Mouse (Mus musculus): ENCODE data around the gene Gcnt4. TPM values are rescaled to one million over a fixed set of nuclear protein-coding genes. Genes with fewer than 3 reads are reported as not detected.
"Not testable (repeated sequence)": the region's sequence is repeated elsewhere in the genome, so short reads cannot be mapped to it uniquely, and the experiment has no call there.

Gene Gcnt4
- polyA plus RNA-seq, 1 experiment from 2014 or later, result 0.40 TPM

DNA sequence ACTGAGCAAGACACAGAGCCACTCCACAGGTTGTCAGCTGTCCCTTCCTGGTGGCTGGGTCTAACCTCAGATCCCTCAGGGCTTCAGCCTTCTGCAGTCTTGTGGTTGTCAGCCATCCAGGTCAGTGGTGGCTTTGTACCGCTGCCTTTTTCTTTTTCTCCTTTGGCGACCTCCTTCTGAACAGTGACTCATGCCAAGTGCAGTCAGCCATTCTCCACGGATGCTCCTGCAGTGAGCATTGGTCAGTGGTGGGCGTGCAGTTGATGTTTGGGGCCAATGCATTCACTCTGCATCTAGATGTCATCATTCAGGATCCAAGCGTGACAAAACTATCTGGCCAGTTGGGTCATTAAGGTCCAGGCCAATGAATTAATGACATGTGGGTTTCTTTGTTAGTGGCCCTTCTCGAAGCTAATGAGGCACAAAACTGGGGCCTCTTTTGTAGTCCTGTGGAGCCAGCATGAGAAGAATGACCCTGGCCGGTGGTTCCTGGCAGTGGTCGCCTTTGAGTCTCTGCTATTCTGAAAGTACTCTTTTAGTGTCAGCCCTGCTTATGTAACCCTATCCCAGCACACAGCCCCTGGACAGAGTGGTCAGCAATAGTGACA is 4.0 kb downstream of the Gcnt4 start:
- ATAC-seq (ENCODE audit: insufficient number of reproducible peaks, low FRiP score, low TSS enrichment, low read depth), result no peak
- 57% methylated on average over 8 of the region's 8 CpGs for WGBS
- H3K4me3 ChIP-seq, result no peak overlapping the region
- H3K4me2 ChIP-seq, result no peak overlapping the region
- H3K9ac ChIP-seq, result no peak overlapping the region
- H3K36me3 ChIP-seq, result no peaks in the 10 kb centered on the region
- H3K9me3 ChIP-seq, result no peaks in the 10 kb centered on the region
- no peak overlapping the region for H3K27ac ChIP-seq
- peaks cover 18% of the 10 kb centered on the region for H3K4me1 ChIP-seq
- H3K27me3 ChIP-seq, result peaks cover 32% of the 10 kb centered on the region

DNA sequence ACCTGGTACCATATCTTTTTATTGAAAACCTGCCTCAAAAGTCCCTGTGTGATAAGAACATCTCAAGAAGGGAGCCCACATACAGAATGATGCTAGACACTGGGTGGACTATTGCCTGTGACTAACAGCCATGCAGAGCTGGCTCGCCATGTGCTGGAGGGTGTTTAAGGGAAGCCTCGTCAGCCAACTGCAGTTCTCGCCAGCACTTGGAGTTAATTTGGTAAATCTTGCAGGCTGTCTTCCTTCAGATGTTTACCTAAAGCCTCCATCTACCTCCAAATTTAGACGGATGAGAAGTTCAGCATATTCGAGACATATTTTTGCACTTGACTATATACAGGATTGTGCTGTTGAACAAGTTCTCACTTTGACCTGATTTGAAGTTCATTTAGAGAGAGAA is 8.3 kb downstream of the Gcnt4 start:
- no peaks in the 10 kb centered on the region for H3K36me3 ChIP-seq
- H3K4me1 ChIP-seq, result 0 out of 2 replicates have a peak, but pooled peaks cover 2% of the 10 kb centered on the region
- H3K4me3 ChIP-seq, result no peak overlapping the region
- no peak overlapping the region for H3K4me2 ChIP-seq
- no peaks in the 10 kb centered on the region for H3K27me3 ChIP-seq
- no peaks in the 10 kb centered on the region for H3K9me3 ChIP-seq
- H3K27ac ChIP-seq, result no peak overlapping the region
- WGBS, result 77% methylated on average over 5 of the region's 5 CpGs
- H3K9ac ChIP-seq, result no peak overlapping the region
- ATAC-seq (ENCODE audit: insufficient number of reproducible peaks, low FRiP score, low TSS enrichment, low read depth), result no peak

DNA sequence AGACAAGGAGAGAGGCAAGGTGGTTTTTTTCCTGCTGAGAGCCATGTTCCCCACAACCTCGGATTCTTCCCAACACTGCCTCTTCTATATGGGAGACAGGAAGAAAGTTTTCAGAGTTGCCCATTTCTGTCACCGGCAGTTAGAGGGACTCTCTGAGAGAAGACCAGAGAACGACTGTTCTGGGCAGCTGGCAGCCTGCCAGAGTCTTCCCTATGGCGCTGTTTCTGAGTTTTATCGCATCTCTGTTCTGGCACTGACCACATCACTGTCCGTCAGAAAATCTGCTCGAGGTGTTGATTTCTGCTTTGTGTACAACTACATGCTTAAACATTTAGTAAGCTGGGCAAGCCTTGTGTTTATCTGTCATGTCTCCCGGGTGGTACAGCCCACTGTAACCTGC is 8.9 kb downstream of the Gcnt4 start:
- Histone ChIP-seq H3K4me2 (no peak overlapping the region), H3K9ac (no peak overlapping the region), H3K4me3 (no peak overlapping the region), H3K27me3 (no peaks in the 10 kb centered on the region), H3K9me3 (no peaks in the 10 kb centered on the region), H3K27ac (no peak overlapping the region), H3K4me1 (0 out of 2 replicates have a peak, but pooled peaks cover 2% of the 10 kb centered on the region), H3K36me3 (no peaks in the 10 kb centered on the region)
- WGBS, result 40% methylated on average over 8 of the region's 8 CpGs
- ATAC-seq (ENCODE audit: insufficient number of reproducible peaks, low FRiP score, low TSS enrichment, low read depth), result no peak

DNA sequence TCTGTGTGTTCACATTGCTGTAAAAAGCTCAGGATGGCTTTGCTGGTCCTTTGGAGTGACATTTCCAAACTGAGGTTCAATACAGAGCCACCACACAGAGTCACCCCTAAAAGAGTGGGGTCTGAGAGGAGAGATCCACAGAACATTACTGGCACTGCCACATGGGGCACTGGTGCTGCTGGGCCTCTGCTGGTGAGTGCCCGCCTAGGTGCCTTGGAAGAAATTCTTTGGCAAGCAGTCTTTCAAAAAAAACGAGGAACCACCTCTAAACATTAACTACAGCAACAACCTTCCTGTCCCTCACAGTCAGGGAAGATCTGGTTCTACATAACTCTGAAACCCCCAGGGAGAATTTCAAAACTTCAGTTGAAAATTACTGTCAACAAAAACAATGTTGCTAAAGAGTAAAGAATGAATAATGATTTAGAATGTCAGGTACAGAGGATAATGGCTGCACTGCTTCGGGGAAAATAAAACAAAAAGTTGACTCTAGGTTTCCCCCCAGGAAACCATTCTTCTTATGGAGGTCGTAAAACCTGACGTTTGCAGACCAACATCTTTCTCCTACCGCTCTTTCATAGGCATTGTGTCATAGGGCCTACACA is 11.8 kb downstream of the Gcnt4 start:
- no peak for ATAC-seq (ENCODE audit: insufficient number of reproducible peaks, low FRiP score, low TSS enrichment, low read depth)
- H3K9ac ChIP-seq, result no peak overlapping the region
- H3K4me1 ChIP-seq, result 0 out of 2 replicates have a peak, but pooled peaks cover 2% of the 10 kb centered on the region
- 32% methylated on average over 6 of the region's 6 CpGs for WGBS
- H3K4me3 ChIP-seq, result no peak overlapping the region
- no peak overlapping the region for H3K27ac ChIP-seq
- no peak overlapping the region for H3K4me2 ChIP-seq
- H3K36me3 ChIP-seq, result no peaks in the 10 kb centered on the region
- no peaks in the 10 kb centered on the region for H3K9me3 ChIP-seq
- no peaks in the 10 kb centered on the region for H3K27me3 ChIP-seq

DNA sequence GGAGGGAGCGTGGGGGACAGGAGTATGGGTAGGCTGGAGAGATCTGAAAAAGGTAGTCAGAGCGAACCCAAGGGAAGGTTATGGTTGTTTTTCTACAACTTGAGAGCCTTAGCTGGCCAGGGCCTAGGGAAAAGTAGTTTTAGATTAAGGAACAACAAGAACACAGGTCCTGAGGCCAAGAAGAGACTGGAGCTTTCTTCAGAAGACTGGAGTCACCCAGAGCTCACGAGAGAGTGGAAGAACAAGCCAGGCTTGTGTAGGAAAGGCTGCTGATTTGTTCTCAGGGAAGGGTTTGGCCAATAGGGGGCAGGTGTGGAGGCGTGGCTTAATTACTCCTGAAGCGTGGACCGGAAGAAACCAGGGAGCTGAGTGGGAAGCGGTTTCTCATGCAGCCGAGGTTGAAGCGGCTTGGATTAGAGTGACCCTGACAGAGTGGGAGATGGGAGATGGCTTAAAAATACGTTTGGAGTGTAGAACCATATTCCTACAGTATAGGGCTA is 12.6 kb downstream of the Gcnt4 start:
- no peaks in the 10 kb centered on the region for H3K9me3 ChIP-seq
- no peak overlapping the region for H3K9ac ChIP-seq
- no peak overlapping the region for H3K27ac ChIP-seq
- no peaks in the 10 kb centered on the region for H3K27me3 ChIP-seq
- 71% methylated on average over 10 of the region's 10 CpGs for WGBS
- no peaks in the 10 kb centered on the region for H3K36me3 ChIP-seq
- 0 out of 2 replicates have a peak, but pooled peaks cover 2% of the 10 kb centered on the region for H3K4me1 ChIP-seq
- H3K4me2 ChIP-seq, result no peak overlapping the region
- ATAC-seq (ENCODE audit: insufficient number of reproducible peaks, low FRiP score, low TSS enrichment, low read depth), result no peak
- no peak overlapping the region for H3K4me3 ChIP-seq

DNA sequence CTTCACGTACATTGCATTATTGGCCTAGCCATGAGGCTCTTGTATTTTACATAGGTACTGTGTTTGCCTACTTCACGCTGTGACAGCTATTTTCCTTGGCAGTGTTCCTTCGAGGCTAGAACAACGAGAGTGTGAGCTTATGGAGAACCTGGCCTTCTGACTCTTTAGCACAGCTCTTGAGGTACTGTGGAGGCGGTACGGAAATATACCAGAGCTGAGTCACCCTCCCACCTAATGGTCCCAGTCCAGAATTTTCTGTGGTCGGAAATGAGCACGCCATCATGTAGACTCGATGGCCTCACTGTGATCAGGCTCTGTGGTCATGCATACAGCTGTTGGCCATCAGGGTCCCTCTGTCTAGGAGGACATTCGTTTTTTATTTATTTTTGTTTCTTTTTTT is 15.2 kb downstream of the Gcnt4 start:
- ATAC-seq (ENCODE audit: insufficient number of reproducible peaks, low FRiP score, low TSS enrichment, low read depth), result no peak
- no peak overlapping the region for H3K27ac ChIP-seq
- H3K4me1 ChIP-seq, result peaks cover 2% of the 10 kb centered on the region; the same call in 1 of the 2 replicates
- H3K9me3 ChIP-seq, result no peaks in the 10 kb centered on the region
- no peak overlapping the region for H3K4me2 ChIP-seq
- no peak overlapping the region for H3K4me3 ChIP-seq
- H3K27me3 ChIP-seq, result no peaks in the 10 kb centered on the region
- no peak overlapping the region for H3K9ac ChIP-seq
- no peaks in the 10 kb centered on the region for H3K36me3 ChIP-seq
- whole genome bisulfite sequencing, result 73% methylated on average over 10 of the region's 10 CpGs

DNA sequence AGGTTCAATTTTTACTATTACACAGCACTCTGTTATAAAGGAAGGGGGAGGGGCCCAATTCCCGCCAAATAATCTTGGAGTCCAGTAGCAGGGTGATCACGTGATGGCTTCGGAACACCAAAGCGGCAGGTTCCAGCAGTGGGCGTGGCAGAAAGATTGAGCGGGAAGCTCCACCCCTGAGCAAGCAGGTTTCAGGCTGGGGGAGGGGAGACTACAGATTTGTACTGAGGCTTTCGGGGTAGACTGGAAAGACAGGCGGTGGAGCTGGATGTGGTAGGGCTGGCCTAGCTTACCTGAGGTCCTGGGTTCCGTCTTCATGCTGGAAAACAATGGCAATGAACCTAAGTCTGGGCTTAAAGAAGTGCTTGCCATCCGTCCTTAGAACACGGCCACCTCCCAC is 17.0 kb downstream of the Gcnt4 start:
- H3K27me3 ChIP-seq; H3K4me2 ChIP-seq; H3K9me3 ChIP-seq; ATAC-seq (ENCODE audit: insufficient number of reproducible peaks, low FRiP score, low TSS enrichment, low read depth); H3K9ac ChIP-seq; H3K36me3 ChIP-seq; H3K4me1 ChIP-seq; H3K4me3 ChIP-seq; H3K27ac ChIP-seq: not testable (repeated sequence)
- 84% methylated on average over 11 of the region's 11 CpGs for WGBS

DNA sequence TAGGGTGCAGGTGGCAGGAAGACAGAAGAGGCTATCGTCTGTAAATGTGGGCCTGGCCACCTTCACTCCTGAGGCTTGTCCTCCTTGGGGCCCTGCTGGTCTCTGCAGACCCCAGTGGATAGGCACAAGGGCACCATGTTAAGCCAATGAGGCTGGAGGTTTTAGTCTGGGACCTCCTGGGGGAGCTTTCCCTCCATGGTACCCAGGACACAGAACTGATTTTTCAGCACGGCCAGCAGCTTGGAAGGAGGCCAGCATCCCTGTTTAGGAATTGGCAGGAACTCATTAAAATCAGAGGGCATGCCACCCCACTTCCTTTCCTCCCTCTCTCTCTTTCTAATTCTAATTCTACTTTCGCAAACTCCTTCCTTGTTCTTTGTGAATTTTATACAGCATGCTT is 19.1 kb downstream of the Gcnt4 start:
- H3K4me3 ChIP-seq, result no peak overlapping the region
- WGBS, result 42% methylated on average over 3 of the region's 3 CpGs
- no peaks in the 10 kb centered on the region; the same call in 1 of the 2 replicates for H3K4me1 ChIP-seq
- ATAC-seq (ENCODE audit: insufficient number of reproducible peaks, low FRiP score, low TSS enrichment, low read depth), result no peak
- no peak overlapping the region for H3K9ac ChIP-seq
- H3K9me3 ChIP-seq, result no peaks in the 10 kb centered on the region
- no peaks in the 10 kb centered on the region for H3K27me3 ChIP-seq
- H3K27ac ChIP-seq, result no peak overlapping the region
- no peak overlapping the region for H3K4me2 ChIP-seq
- no peaks in the 10 kb centered on the region for H3K36me3 ChIP-seq

DNA sequence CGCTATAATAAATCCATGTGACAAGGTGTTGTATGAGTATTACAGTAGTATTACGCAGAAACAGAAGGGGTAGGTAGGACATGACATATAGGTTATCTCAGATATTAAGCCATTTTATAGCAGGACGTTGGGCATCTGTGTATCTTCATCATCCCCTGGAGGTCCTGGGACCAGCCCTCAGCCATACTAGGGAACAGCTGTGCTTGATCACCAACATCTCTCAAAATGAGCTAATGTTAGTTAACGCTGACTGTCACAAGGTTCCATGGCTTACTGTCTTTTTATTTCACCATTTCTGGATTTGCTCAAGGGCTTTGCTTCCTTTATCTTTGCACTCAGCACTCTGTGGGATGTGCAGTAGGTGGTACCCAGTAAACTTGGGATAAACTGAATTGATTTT is 21.3 kb downstream of the Gcnt4 start:
- H3K4me1 ChIP-seq, result no peaks in the 10 kb centered on the region; the same call in 1 of the 2 replicates
- no peak overlapping the region for H3K4me2 ChIP-seq
- H3K36me3 ChIP-seq, result no peaks in the 10 kb centered on the region
- ATAC-seq (ENCODE audit: insufficient number of reproducible peaks, low FRiP score, low TSS enrichment, low read depth), result no peak
- no peak overlapping the region for H3K27ac ChIP-seq
- no peaks in the 10 kb centered on the region for H3K9me3 ChIP-seq
- no peaks in the 10 kb centered on the region for H3K27me3 ChIP-seq
- WGBS, result 86% methylated on average over 4 of the region's 4 CpGs
- H3K9ac ChIP-seq, result no peak overlapping the region
- no peak overlapping the region for H3K4me3 ChIP-seq

DNA sequence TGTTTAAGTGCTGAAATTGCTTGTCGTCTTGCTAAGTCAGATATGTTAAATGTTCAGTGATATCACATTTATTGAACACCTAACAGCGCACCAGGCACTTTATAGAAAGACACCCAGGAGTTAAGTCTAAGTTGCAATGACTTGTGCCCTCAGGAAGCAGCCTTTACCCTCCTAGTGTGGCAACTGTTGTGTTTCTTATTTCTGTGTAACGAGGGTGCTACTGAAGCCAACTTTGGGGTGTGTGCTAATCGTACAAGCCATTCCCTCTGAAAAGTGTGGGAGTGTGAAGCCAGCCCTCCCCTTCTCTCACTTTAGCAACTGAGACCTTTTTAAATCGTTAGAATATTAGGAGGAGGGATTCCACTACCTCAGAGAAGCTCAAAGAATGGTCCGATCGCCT is 23.2 kb downstream of the Gcnt4 start:
- 72% methylated on average over 7 of the region's 7 CpGs for WGBS
- Histone ChIP-seq H3K9ac (no peak overlapping the region), H3K27ac (no peak overlapping the region), H3K27me3 (no peaks in the 10 kb centered on the region), H3K4me2 (no peak overlapping the region), H3K4me1 (no peaks in the 10 kb centered on the region; the same call in 1 of the 2 replicates), H3K36me3 (no peaks in the 10 kb centered on the region), H3K9me3 (no peaks in the 10 kb centered on the region), H3K4me3 (no peak overlapping the region)
- no peak for ATAC-seq (ENCODE audit: insufficient number of reproducible peaks, low FRiP score, low TSS enrichment, low read depth)

DNA sequence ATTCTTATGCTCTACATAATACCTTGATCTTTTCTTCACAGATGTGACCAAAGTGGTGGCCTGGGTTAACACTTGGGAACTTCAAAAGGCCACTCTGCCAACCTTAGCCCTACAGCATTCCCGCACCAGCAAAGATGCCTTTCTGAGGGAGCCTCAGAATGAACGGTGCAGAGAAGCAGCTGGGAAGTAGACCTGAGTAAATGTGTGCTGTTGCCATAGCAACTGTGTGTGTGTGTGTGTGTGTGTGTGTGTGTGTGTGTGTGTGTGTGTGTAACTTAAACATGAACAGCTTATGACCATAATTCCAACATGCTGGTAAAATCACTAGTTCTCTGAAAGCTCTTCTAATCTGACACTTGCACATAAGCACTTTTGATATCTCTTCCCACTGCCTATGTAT is 27.4 kb downstream of the Gcnt4 start:
- ATAC-seq (ENCODE audit: insufficient number of reproducible peaks, low FRiP score, low TSS enrichment, low read depth), result no peak
- 47% methylated on average over 2 of the region's 2 CpGs for WGBS

DNA sequence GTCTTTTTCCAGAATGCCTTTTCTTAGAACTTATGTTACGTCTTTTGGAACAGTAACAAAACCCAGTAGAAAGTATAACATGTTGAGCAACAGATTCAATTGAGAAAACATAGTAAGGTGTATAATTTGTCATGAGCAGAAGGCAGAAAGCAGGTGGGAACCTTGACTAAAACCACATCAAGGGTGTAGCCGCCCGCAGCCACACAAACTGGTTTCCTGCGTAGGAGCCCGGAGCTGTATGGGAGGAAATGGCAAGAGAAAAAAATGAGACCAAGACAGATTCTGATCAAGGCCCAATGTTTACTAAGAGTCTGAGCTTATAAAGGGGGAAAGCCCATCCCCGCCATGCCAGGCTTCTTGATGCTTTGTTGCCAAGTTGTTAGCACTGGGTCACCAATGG is 32.0 kb downstream of the Gcnt4 start:
- H3K4me1 ChIP-seq, result no peaks in the 10 kb centered on the region
- H3K4me2 ChIP-seq, result no peak overlapping the region
- H3K9me3 ChIP-seq, result no peaks in the 10 kb centered on the region
- WGBS, result 82% methylated on average over 6 of the region's 6 CpGs
- no peak for ATAC-seq (ENCODE audit: insufficient number of reproducible peaks, low FRiP score, low TSS enrichment, low read depth)
- H3K9ac ChIP-seq, result no peak overlapping the region
- H3K4me3 ChIP-seq, result no peak overlapping the region
- H3K36me3 ChIP-seq, result no peaks in the 10 kb centered on the region
- no peak overlapping the region for H3K27ac ChIP-seq
- no peaks in the 10 kb centered on the region for H3K27me3 ChIP-seq

More for the DNA sequence above, 27.4 kb downstream of the Gcnt4 start:
- no peak overlapping the region for H3K9ac ChIP-seq
- no peak overlapping the region for H3K4me2 ChIP-seq
- H3K27me3 ChIP-seq, result no peaks in the 10 kb centered on the region
- H3K27ac ChIP-seq, result no peak overlapping the region
- H3K36me3 ChIP-seq, result no peaks in the 10 kb centered on the region
- no peaks in the 10 kb centered on the region for H3K9me3 ChIP-seq
- no peak overlapping the region for H3K4me3 ChIP-seq
- H3K4me1 ChIP-seq, result no peaks in the 10 kb centered on the region

Data from limb, embryonic 15.5 days (tissue).